Mouse (Mus musculus): ENCODE measurements at regions not wholly inside any gene's neighbourhood (a gene's known extent, or its start where the extent isn't known, plus 50 kb on each side); places are given as distances from the start of the nearest gene placed in this dataset.

GRCm38 (mm10) chr6:94413987-94414360 is 86.2 kb upstream of the Slc25a26 start:
- CTCF ChIA-PET = interaction anchor here (0.7 kb wide), 1 partner anchor 14 kb away, joined by 22 read pairs; no protein-coding TSS in a partner anchor

- CTCF ChIA-PET = interaction anchor here (0.7 kb wide), 1 partner anchor 14 kb away, joined by 22 read pairs; no protein-coding TSS in a partner anchor
These were observed 86.7 kb upstream of the Slc25a26 start for GRCm38 (mm10) chr6:94413297-94413986.

GRCm38 (mm10) chr6:94412341-94412740 is 87.8 kb upstream of the Slc25a26 start:
- CTCF ChIA-PET = no interaction called here

GRCm38 (mm10) chr6:94410480-94410879 is 89.7 kb upstream of the Slc25a26 start:
- CTCF ChIA-PET = no interaction called here

- CTCF ChIA-PET = no interaction called here
These were observed 91.1 kb upstream of the Slc25a26 start for GRCm38 (mm10) chr6:94408996-94409395.

- CTCF ChIA-PET = no interaction called here
These were observed 92.4 kb upstream of the Slc25a26 start for GRCm38 (mm10) chr6:94407751-94408150.

- CTCF ChIA-PET = no interaction called here
These were observed 94.6 kb upstream of the Slc25a26 start for GRCm38 (mm10) chr6:94405371-94406076.

- CTCF ChIA-PET = no interaction called here
These were observed 98.3 kb upstream of the Slc25a26 start for GRCm38 (mm10) chr6:94401617-94402481.

GRCm38 (mm10) chr6:94401061-94401591 is 99.0 kb upstream of the Slc25a26 start:
- CTCF ChIA-PET = no interaction called here

- CTCF ChIA-PET = no interaction called here
These were observed 99.6 kb upstream of the Slc25a26 start for GRCm38 (mm10) chr6:94400471-94401051.

- CTCF ChIA-PET = no interaction called here
These were observed 107.4 kb upstream of the Magi1 start for GRCm38 (mm10) chr6:94391134-94391533.

- CTCF ChIA-PET = no interaction called here
These were observed 106.7 kb upstream of the Magi1 start for GRCm38 (mm10) chr6:94390403-94390802.

GRCm38 (mm10) chr6:94389716-94390115 is 106.0 kb upstream of the Magi1 start:
- CTCF ChIA-PET = no interaction called here

- CTCF ChIA-PET = no interaction called here
These were observed 103.9 kb upstream of the Magi1 start for GRCm38 (mm10) chr6:94387648-94388047.

GRCm38 (mm10) chr6:94385531-94385930 is 101.8 kb upstream of the Magi1 start:
- CTCF ChIA-PET = interaction anchor here (0.6 kb wide), 1 partner anchor 165 kb away, joined by 6 read pairs; no protein-coding TSS in a partner anchor

GRCm38 (mm10) chr6:94369991-94370390 is 86.3 kb upstream of the Magi1 start:
- CTCF ChIA-PET = no interaction called here

GRCm38 (mm10) chr6:94363951-94364350 is 80.2 kb upstream of the Magi1 start:
- CTCF ChIA-PET = no interaction called here

GRCm38 (mm10) chr6:94362626-94363025 is 78.9 kb upstream of the Magi1 start:
- CTCF ChIA-PET = no interaction called here

GRCm38 (mm10) chr6:94357568-94357967 is 73.9 kb upstream of the Magi1 start:
- CTCF ChIA-PET = no interaction called here

- CTCF ChIA-PET = no interaction called here
These were observed 70.9 kb upstream of the Magi1 start for GRCm38 (mm10) chr6:94354451-94355095.

GRCm38 (mm10) chr6:94344296-94344695 is 60.6 kb upstream of the Magi1 start:
- CTCF ChIA-PET = no interaction called here

All from spleen, embryonic (tissue).